Mouse (Mus musculus): ENCODE results near the gene Cdc5l.

DNA sequence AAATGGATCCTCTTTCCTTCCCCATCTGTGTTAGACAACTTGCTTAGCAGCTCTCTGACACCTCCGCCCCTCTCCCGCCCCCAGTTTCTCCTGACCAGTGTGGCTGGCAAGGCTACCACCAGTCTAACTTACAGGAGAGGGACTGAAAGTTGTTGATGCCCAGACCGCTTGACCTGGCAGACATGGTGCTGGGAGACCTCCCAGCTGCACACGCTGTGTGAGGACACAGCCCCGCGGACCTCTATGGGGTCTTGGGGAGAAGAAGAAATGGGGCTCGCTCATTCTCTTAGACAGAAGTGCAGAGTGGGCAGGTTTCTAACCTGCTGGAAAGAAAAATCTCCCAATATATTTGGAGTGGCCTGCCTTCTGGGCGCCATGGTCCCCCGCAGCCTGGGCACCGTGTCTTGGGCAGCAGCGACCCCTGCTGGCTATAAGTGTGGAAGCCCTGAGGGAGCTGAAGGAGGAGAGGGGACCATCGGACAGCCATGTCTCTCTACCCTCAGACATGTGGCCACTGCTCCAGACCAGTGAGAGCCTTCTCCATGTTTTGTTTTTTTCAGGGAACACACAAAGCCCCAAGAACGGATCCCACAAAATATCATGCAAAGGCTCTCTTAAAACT lies 59.4 kb downstream of the Cdc5l start:
- TF ChIP-seq EP300 (optimal IDR thresholded peaks at IDR 0.05) (no peak), CTCF (IDR thresholded peaks at IDR 0.05; ENCODE audit: low read depth) (peak; percentile 95)
